ENCODE assay signal across 28 mouse cellular contexts in genomic region chr14:12025812-12026728, GRCm38 (mm10).
DNase-seq lines count a peak whose midpoint lies in the region; ATAC-seq and TF ChIP-seq lines count a peak whose summit lies in the region.
"Had no signal": no experiment of that assay in that cellular context is flagged by ENCODE, and none has a peak within 500 bp of the region (broad histone marks: within the 10 kb centered on the region; RNA-seq: fewer than 3 reads in every experiment).

No protein-coding gene starts in this region.

- H3K9ac ChIP-seq in intestine, postnatal 0 days (ENCODE audit: low read depth, low read length) = no peak overlapping the region
- H3K9ac ChIP-seq in intestine, embryonic 16.5 days (ENCODE audit: low read depth, low read length) = no peak overlapping the region
- H3K9ac ChIP-seq in limb, embryonic 11.5 days (ENCODE audit: low read length) = no peak overlapping the region
- H3K9ac ChIP-seq: forebrain, embryonic 15.5 days; liver, embryonic 15.5 days; lung, embryonic 14.5 days; midbrain, embryonic 15.5 days had no signal

- TF ChIP-seq CTCF in intestine, postnatal 0 days (IDR thresholded peaks at IDR 0.05; ENCODE audit: low read depth) = no peak

- no peaks in the 10 kb centered on the region for H3K36me3 ChIP-seq in intestine, postnatal 0 days (ENCODE audit: control insufficient read depth, insufficient read depth)
- no peaks in the 10 kb centered on the region for H3K36me3 ChIP-seq in intestine, embryonic 16.5 days (ENCODE audit: control insufficient read depth, insufficient read depth, low read length)
- no peaks in the 10 kb centered on the region for H3K36me3 ChIP-seq in limb, embryonic 11.5 days (ENCODE audit: control insufficient read depth, insufficient read depth, low read length)
- no peaks in the 10 kb centered on the region for H3K36me3 ChIP-seq in forebrain, embryonic 10.5 days (replicated peaks)
- H3K36me3 ChIP-seq: forebrain, embryonic 15.5 days; liver, embryonic 15.5 days; midbrain, embryonic 15.5 days had no signal

- H3K4me2 ChIP-seq in intestine, postnatal 0 days (replicated peaks; ENCODE audit: low read depth) = no peak overlapping the region
- H3K4me2 ChIP-seq in intestine, embryonic 16.5 days (ENCODE audit: low read depth, low read length) = no peak overlapping the region
- peak overlapping the region; percentile 8; the same call in 1 of the 2 replicates for H3K4me2 ChIP-seq in limb, embryonic 11.5 days (ENCODE audit: low read depth, severe bottlenecking)
- H3K4me2 ChIP-seq: forebrain, embryonic 15.5 days; liver, embryonic 15.5 days; lung, embryonic 14.5 days; midbrain, embryonic 15.5 days had no signal

- H3K27me3 ChIP-seq in intestine, postnatal 0 days (replicated peaks; ENCODE audit: control insufficient read depth, insufficient read depth, low read length) = no peaks in the 10 kb centered on the region
- H3K27me3 ChIP-seq in intestine, embryonic 16.5 days (replicated peaks; ENCODE audit: control insufficient read depth, insufficient read depth, low read length) = no peaks in the 10 kb centered on the region
- H3K27me3 ChIP-seq in limb, embryonic 11.5 days (ENCODE audit: control insufficient read depth, insufficient read depth, low read length) = no peaks in the 10 kb centered on the region
- H3K27me3 ChIP-seq in forebrain, embryonic 10.5 days (ENCODE audit: poor library complexity, severe bottlenecking) = no peaks in the 10 kb centered on the region
- H3K27me3 ChIP-seq: forebrain, embryonic 15.5 days; liver, embryonic 15.5 days; midbrain, embryonic 15.5 days had no signal

- H3K9me3 ChIP-seq in intestine, postnatal 0 days (ENCODE audit: control insufficient read depth) = no peaks in the 10 kb centered on the region
- H3K9me3 ChIP-seq in intestine, embryonic 16.5 days (ENCODE audit: control insufficient read depth, low read length) = no peaks in the 10 kb centered on the region
- H3K9me3 ChIP-seq in limb, embryonic 11.5 days (ENCODE audit: control insufficient read depth, low read length) = no peaks in the 10 kb centered on the region
- peaks cover 6% of the 10 kb centered on the region; the same call in 1 of the 2 replicates for H3K9me3 ChIP-seq in forebrain, embryonic 10.5 days
- H3K9me3 ChIP-seq: forebrain, embryonic 15.5 days; liver, embryonic 15.5 days; midbrain, embryonic 15.5 days had no signal

- 74% methylated on average over 16 of the region's 16 CpGs for WGBS in intestine, postnatal 0 days
- WGBS in intestine, embryonic 16.5 days = 81% methylated on average over 16 of the region's 16 CpGs
- WGBS in limb, embryonic 11.5 days = 36% methylated on average over 16 of the region's 16 CpGs
- 95% methylated on average over 16 of the region's 16 CpGs for WGBS in forebrain, embryonic 10.5 days

- H3K27ac ChIP-seq in intestine, postnatal 0 days (ENCODE audit: low read depth, low read length) = no peak overlapping the region
- no peak overlapping the region for H3K27ac ChIP-seq in intestine, embryonic 16.5 days (ENCODE audit: low read length)
- H3K27ac ChIP-seq in limb, embryonic 11.5 days (replicated peaks; ENCODE audit: low read depth, low read length) = 0 out of 2 replicates have a peak overlapping the region, but pooled peaks have one; percentile 4
- H3K27ac ChIP-seq in forebrain, embryonic 10.5 days = no peak overlapping the region
- H3K27ac ChIP-seq: forebrain, embryonic 15.5 days; gastrocnemius, adult 2 months; hindbrain, embryonic 10.5 days; hindbrain, postnatal 0 days; layer of hippocampus, adult 2 months; liver, embryonic 15.5 days; midbrain, embryonic 15.5 days had no signal

- no peak overlapping the region for H3K4me3 ChIP-seq in intestine, postnatal 0 days (ENCODE audit: low read depth, low read length)
- no peak overlapping the region for H3K4me3 ChIP-seq in intestine, embryonic 16.5 days (ENCODE audit: low read length)
- H3K4me3 ChIP-seq in limb, embryonic 11.5 days (ENCODE audit: low read depth, low read length) = no peak overlapping the region
- H3K4me3 ChIP-seq in forebrain, embryonic 10.5 days = no peak overlapping the region
- H3K4me3 ChIP-seq: forebrain, embryonic 15.5 days; gastrocnemius, adult 2 months; hindbrain, embryonic 10.5 days; layer of hippocampus, adult 2 months; liver, embryonic 15.5 days; midbrain, embryonic 15.5 days had no signal

- DNase-seq in forelimb bud, embryonic 11.5 days (ENCODE audit: low read depth, low spot score) = peak; percentile 85
- peak; percentile 61 for DNase-seq in limb, embryonic 11.5 days (ENCODE audit: low spot score)
- DNase-seq in skeletal muscle tissue, adult 2 months (ENCODE audit: low read depth, low spot score) = peak; percentile 10
- no peak for DNase-seq in left cerebral cortex, adult 8-10 months (ENCODE audit: low spot score in 2 of 2)
- no peak for DNase-seq in forebrain, embryonic 10.5 days (ENCODE audit: extremely low spot score, low spot score)
- DNase-seq: adrenal gland, postnatal 10 days; B cell, adult 2 months; cerebellum, adult 11 months; cerebellum, adult 9-10 months; cerebellum, postnatal 36 days; gastrocnemius, adult 2 months; gastrocnemius, postnatal 36 days; kidney, adult 11 months; kidney, postnatal 14 days; liver; lung, embryonic 14.5 days; lung, postnatal 14 days; right cerebral cortex, adult 18-20 months; thymus, adult 2 months; thymus, postnatal 36 days had no signal

- no peaks in the 10 kb centered on the region for H3K4me1 ChIP-seq in intestine, postnatal 0 days (replicated peaks; ENCODE audit: control insufficient read depth, insufficient read depth, low read length)
- 0 out of 2 replicates have a peak, but pooled peaks cover 2% of the 10 kb centered on the region for H3K4me1 ChIP-seq in intestine, embryonic 16.5 days (ENCODE audit: control insufficient read depth, insufficient read depth, low read length)
- H3K4me1 ChIP-seq in limb, embryonic 11.5 days (ENCODE audit: control insufficient read depth, insufficient read depth, low read length) = peaks cover 8% of the 10 kb centered on the region
- peaks cover 10% of the 10 kb centered on the region; the same call in 1 of the 2 replicates for H3K4me1 ChIP-seq in forebrain, embryonic 10.5 days
- H3K4me1 ChIP-seq: forebrain, embryonic 15.5 days; hindbrain, embryonic 10.5 days; liver, embryonic 15.5 days; midbrain, embryonic 15.5 days had no signal

- peak; percentile 36; the same call in 1 of the 2 replicates for ATAC-seq in intestine, postnatal 0 days
- no peak for ATAC-seq in intestine, embryonic 16.5 days
- peak; percentile 72 for ATAC-seq in limb, embryonic 11.5 days (ENCODE audit: insufficient number of reproducible peaks, low FRiP score, low TSS enrichment, low read depth)
- ATAC-seq: forebrain, embryonic 15.5 days; hindbrain, postnatal 0 days; midbrain, embryonic 15.5 days had no signal

Comparison
In these comparisons a context has a peak if more than half of its experiments do, and no peak if none do; other contexts are left out.
1. DNase-seq: peak in forelimb bud, embryonic 11.5 days (single experiment), limb, embryonic 11.5 days (single experiment) and skeletal muscle tissue, adult 2 months (single experiment); none in left cerebral cortex, adult 8-10 months (0 of 2) and forebrain, embryonic 10.5 days (single experiment).